Mouse (Mus musculus) bone marrow, adult 2 months (tissue): Measurements from ENCODE around the gene Gm20767.
"Not testable (repeated sequence)": the region's sequence is repeated elsewhere in the genome, so short reads cannot be mapped to it uniquely, and the experiment has no call there.

Source experiments
- CTCF ChIP-seq: fragments of 200-500 bp; IDR thresholded peaks from 2 replicates; pipeline ENCODE4 v1.5.1; 2011; ENCODE audit warnings: low read length, control low read depth; ENCODE audit not compliant: control insufficient read depth, insufficient read depth
- POLR2A ChIP-seq: fragments of 200-500 bp; IDR thresholded peaks from 2 replicates; pipeline ENCODE4 v1.6.1; 2011; ENCODE audit warnings: low read depth, mild to moderate bottlenecking, control low read depth, low read length, borderline replicate concordance; ENCODE audit not compliant: control insufficient read depth

DNA sequence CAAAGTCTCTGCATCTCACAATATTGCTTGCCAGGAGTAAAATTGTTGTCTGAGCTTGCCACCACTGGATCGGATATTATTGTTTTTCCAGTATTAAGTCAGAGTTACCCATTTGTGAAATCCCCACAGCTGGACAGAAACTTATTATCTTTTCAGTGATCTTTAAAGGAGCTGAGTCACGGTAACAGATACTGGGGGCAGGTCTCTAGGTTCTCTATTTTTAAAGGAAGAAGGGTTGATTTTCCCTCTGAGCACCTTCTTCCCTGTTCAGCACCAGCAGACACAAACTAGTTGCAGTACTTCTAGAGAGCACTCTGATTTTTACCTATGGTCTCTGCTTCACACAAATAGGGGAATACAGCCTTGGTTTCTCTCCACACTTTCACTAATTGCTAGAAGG, 33.0 kb upstream of the Gm20767 start:
- not testable (repeated sequence) for TF ChIP-seq CTCF, POLR2A
